24 mouse cellular contexts compared by ENCODE assay signal in genomic region chr17:71137334-71137721, GRCm38 (mm10). TPM values are rescaled to one million over a fixed set of nuclear protein-coding genes. Genes with fewer than 3 reads are reported as not detected.
DNase-seq lines count a peak whose midpoint lies in the region; ATAC-seq and TF ChIP-seq lines count a peak whose summit lies in the region.
"Had no signal": no experiment of that assay in that cellular context is flagged by ENCODE, and none has a peak within 500 bp of the region (broad histone marks: within the 10 kb centered on the region; RNA-seq: fewer than 3 reads in every experiment).

No protein-coding gene starts in this region.

- no peak overlapping the region for H3K9ac ChIP-seq in midbrain, postnatal 0 days (replicated peaks; ENCODE audit: low read length, poor library complexity, severe bottlenecking)
- H3K9ac ChIP-seq: embryonic facial prominence, embryonic 15.5 days; hindbrain, embryonic 15.5 days; midbrain, embryonic 15.5 days had no signal

- no peaks in the 10 kb centered on the region for H3K36me3 ChIP-seq in midbrain, embryonic 10.5 days
- no peaks in the 10 kb centered on the region for H3K36me3 ChIP-seq in midbrain, postnatal 0 days (ENCODE audit: insufficient read depth, low read length)
- H3K36me3 ChIP-seq: embryonic facial prominence, embryonic 15.5 days; hindbrain, embryonic 10.5 days; hindbrain, embryonic 15.5 days; midbrain, embryonic 15.5 days had no signal

- H3K9me3 ChIP-seq in midbrain, embryonic 10.5 days (replicated peaks) = no peaks in the 10 kb centered on the region
- no peaks in the 10 kb centered on the region for H3K9me3 ChIP-seq in midbrain, postnatal 0 days (ENCODE audit: low read length)
- H3K9me3 ChIP-seq: embryonic facial prominence, embryonic 15.5 days; hindbrain, embryonic 10.5 days; hindbrain, embryonic 15.5 days; midbrain, embryonic 15.5 days had no signal

- no peak overlapping the region for H3K4me3 ChIP-seq in midbrain, embryonic 10.5 days
- no peak overlapping the region for H3K4me3 ChIP-seq in midbrain, postnatal 0 days (ENCODE audit: low read depth, low read length)
- H3K4me3 ChIP-seq: embryonic facial prominence, embryonic 15.5 days; hindbrain, embryonic 10.5 days; hindbrain, embryonic 15.5 days; midbrain, embryonic 15.5 days had no signal

- H3K27ac ChIP-seq in midbrain, embryonic 10.5 days (replicated peaks) = no peak overlapping the region
- no peak overlapping the region for H3K27ac ChIP-seq in midbrain, postnatal 0 days (ENCODE audit: low read depth, low read length)
- H3K27ac ChIP-seq: embryonic facial prominence, embryonic 15.5 days; hindbrain, embryonic 10.5 days; hindbrain, embryonic 15.5 days; midbrain, embryonic 15.5 days had no signal

- DNase-seq in kidney, postnatal 10 days = peak; percentile 1
- no peak for DNase-seq in kidney, adult 9 months
- DNase-seq in midbrain, embryonic 10.5 days (ENCODE audit: low spot score) = peak; percentile 7
- no peak for DNase-seq in midbrain, postnatal 0 days (ENCODE audit: low spot score)
- DNase-seq in ovary, adult 18-20 months (ENCODE audit: low spot score) = no peak
- no peak for DNase-seq in adrenal gland, postnatal 36 days
- DNase-seq: adrenal gland, postnatal 25 days; cerebellum, adult 18-20 months; cerebellum, postnatal 10 days; gastrocnemius, postnatal 14 days; heart, postnatal 14 days; lung, postnatal 10 days; right cerebral cortex, adult 18-20 months; right cerebral cortex, postnatal 4 days; thymus, adult 2 months; thymus, postnatal 36 days had no signal

- no peak for TF ChIP-seq CTCF in midbrain, postnatal 0 days (IDR thresholded peaks at IDR 0.05)

- no peak for ATAC-seq in midbrain, postnatal 0 days (ENCODE audit: low FRiP score)
- 0 out of 2 replicates have a peak, but pooled peaks have one; percentile 23 for ATAC-seq in erythroblast, adult 5-6 weeks (replicated peaks; ENCODE audit: low FRiP score, poor library complexity, severe bottlenecking)
- ATAC-seq: CD4-positive, CD25-positive, alpha-beta regulatory T cell, adult 4 months; forebrain, embryonic 14.5 days; inflammation-experienced regulatory T-cells, adult 6 months; midbrain, embryonic 15.5 days had no signal

- WGBS in midbrain, embryonic 10.5 days = 95% methylated on average over 2 of the region's 2 CpGs
- 92% methylated on average over 2 of the region's 2 CpGs for WGBS in midbrain, postnatal 0 days

- no peaks in the 10 kb centered on the region for H3K27me3 ChIP-seq in midbrain, embryonic 10.5 days (ENCODE audit: low read depth, poor library complexity, severe bottlenecking)
- H3K27me3 ChIP-seq in midbrain, postnatal 0 days (ENCODE audit: insufficient read depth, low read length) = no peaks in the 10 kb centered on the region
- H3K27me3 ChIP-seq: embryonic facial prominence, embryonic 15.5 days; hindbrain, embryonic 15.5 days; midbrain, embryonic 15.5 days had no signal

- H3K4me1 ChIP-seq in midbrain, embryonic 10.5 days = no peaks in the 10 kb centered on the region
- no peaks in the 10 kb centered on the region for H3K4me1 ChIP-seq in midbrain, postnatal 0 days (ENCODE audit: insufficient read depth, low read length)
- H3K4me1 ChIP-seq: embryonic facial prominence, embryonic 15.5 days; hindbrain, embryonic 10.5 days; midbrain, embryonic 15.5 days had no signal

- H3K4me2 ChIP-seq in midbrain, postnatal 0 days (ENCODE audit: low read depth, low read length, poor library complexity, severe bottlenecking) = no peak overlapping the region
- H3K4me2 ChIP-seq: embryonic facial prominence, embryonic 15.5 days; hindbrain, embryonic 15.5 days; midbrain, embryonic 15.5 days had no signal

RNA-seq across cellular contexts. Expression of gene Lpin2, which starts 45.0 kb away (rescaled TPM):
- polyA plus RNA-seq in midbrain, embryonic 10.5 days (2016; fragmentation: Nextera tagmentation; extraction: Ambion mirVana) = 34.5 and 37.3 TPM in 2 replicates
- 53.4 and 61.7 TPM in 2 replicates for total RNA-seq in midbrain, postnatal 0 days (2014; rRNA removed)
- polyA plus RNA-seq in midbrain, postnatal 0 days (2015; fragmentation: Nextera tagmentation; extraction: Ambion mirVana) = 33.0 and 39.1 TPM in 2 replicates
- total RNA-seq in erythroblast, adult 5-6 weeks (2015; ENCODE audit: low replicate concordance) = 751 and 838 TPM in 2 replicates
- total RNA-seq in erythroblast, adult 5-6 weeks (2017; ENCODE audit: low replicate concordance) = 1,646 and 2,072 TPM in 2 replicates
- 10 to 100 TPM; 38.1 to 39.7 TPM for total RNA-seq in adrenal gland, postnatal 36 days (2021)

Comparison
In these comparisons a context has a peak if more than half of its experiments do, and no peak if none do; other contexts are left out.
1. DNase-seq: peak in kidney, postnatal 10 days (single experiment) and midbrain, embryonic 10.5 days (single experiment); none in kidney, adult 9 months (single experiment), midbrain, postnatal 0 days (single experiment), ovary, adult 18-20 months (single experiment) and adrenal gland, postnatal 36 days (0 of 2).
2. RNA of gene Lpin2, which starts 45.0 kb away (total RNA-seq): 751 to 2,072 TPM in erythroblast, adult 5-6 weeks; 53.4 to 61.7 TPM in midbrain, postnatal 0 days and 38.1 to 39.7 TPM in adrenal gland, postnatal 36 days; every median in the first group is over 10 times any median in the second.